Mouse (Mus musculus) right cerebral cortex, postnatal 36 days (tissue): ENCODE data around the gene Ttll2.
A peak's percentile ranks its signal among the peaks of the same experiment; 100 is the strongest.
"Not testable (repeated sequence)": the region's sequence is repeated elsewhere in the genome, so short reads cannot be mapped to it uniquely, and the experiment has no call there.

Experiments
- DNase-seq, 2 experiments: peaks; one replicate each; pipeline ENCODE4 v3.0.0; 2022; ENCODE audit warnings: low spot score in 2 of 2, mixed read lengths in 1 of 2

Ttll2 gene

DNA sequence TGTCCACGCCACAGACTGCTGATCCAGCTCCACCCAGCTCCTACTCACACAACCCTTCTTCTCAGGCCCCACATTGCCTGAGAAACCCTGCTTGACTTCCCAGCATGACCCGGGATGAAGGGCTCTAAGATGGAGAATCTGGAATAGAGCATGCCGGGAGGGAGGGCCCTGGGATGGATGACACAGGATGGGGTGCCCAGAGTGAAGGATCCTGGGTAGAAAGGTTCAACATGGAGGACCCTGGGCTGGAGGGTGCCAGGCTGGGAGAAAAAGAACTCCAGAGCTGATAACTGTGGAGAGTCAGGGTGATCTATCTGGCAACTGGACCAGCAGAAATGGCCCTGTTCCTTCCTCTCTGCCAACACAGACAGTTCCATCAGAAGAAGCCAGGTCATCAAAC, 13.1 kb upstream of the Ttll2 start:
- not testable (repeated sequence) for DNase-seq

DNA sequence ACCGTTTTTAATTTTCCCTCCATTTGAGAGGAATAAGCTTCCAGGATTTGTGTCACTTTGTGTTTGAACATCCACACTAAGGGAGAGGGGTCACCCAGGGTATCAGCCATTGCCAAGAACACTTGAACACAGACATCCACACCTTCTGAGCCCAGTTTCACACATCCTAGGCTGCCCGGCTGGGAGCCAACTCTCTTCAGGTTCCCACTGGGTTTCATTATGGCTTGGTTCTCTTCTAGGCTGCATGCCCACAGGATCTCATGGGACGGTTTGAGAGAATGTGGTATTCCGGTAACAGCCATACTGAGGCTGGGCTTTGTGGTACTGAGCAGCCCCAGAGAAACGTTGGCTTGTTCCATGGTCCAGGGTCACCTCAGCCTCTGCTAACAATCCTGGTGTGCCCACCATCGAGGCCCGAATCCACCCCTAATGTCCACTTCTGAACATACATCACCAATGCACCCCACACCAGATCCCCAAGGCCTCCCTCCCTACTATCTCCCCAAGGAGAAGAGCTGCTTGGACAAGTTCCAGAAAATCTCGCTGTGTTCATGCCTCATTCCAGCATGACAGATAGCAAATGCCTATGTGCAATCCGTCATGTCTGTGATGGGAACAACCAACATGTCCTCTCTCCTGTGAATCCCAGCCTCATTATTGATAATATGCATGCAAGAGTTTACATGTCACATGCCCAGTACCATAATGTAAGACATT, 8.4 kb upstream of the Ttll2 start:
- DNase-seq: not testable (repeated sequence)

DNA sequence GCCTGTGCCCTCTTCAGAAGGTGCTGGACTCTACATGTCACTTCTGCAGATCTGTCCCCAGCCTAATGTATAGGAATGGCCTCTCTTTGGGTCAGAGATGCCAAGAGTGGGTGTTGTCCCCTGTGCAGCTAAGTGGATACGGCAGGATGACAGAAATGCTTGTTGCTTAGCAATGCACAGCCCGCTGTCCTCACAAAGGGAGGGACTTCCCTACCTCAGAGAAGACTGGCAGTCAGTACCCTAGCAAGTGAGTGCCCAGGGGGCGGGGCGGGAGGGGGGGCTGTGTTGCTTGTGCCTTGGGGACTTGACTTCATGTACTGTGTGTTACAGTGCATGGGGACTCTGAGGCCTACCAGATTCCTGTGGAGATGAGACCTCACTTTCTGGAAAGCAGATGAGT, 7.3 kb upstream of the Ttll2 start:
- DNase-seq: not testable (repeated sequence)

DNA sequence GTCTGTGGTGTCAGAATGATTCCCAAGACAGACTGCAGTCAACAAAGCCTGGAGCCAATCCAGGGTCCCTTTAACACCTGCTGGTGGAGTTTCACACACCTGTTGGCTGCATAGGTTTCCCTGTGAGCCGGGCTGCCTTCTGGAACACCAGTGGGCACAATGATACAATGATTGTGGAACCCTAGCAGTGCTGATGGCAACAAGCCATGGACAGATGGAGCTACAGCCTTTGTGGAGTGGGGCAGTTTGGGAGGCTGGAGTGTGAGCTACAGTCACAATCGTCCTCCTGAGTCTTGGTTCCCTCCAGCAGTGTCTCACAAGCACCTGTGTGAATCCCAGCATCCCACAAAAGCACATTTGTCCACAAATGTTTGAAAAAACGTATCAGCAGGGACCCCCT, 3.7 kb downstream of the Ttll2 start:
- DNase-seq: not testable (repeated sequence)

DNA sequence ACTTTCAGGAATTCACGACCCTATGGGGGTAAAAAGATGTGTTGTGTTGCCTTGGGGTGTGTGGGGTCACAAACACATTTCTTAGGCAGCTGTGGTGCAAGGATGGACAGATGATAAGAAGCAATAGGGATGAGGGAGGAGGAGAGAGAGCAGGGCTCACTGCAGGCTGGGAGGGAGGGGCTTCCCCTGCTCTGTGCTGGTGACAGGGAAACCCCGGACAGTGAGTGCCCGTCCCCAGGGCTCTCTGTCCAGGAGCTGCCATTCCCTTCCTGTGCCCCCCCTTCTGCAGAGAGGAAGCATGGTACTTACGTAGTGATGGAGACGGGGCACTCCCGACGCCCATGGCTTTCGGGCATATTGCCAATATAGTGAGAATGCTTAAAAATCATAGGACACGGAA, 15.1 kb downstream of the Ttll2 start:
- DNase-seq: not testable (repeated sequence)

DNA sequence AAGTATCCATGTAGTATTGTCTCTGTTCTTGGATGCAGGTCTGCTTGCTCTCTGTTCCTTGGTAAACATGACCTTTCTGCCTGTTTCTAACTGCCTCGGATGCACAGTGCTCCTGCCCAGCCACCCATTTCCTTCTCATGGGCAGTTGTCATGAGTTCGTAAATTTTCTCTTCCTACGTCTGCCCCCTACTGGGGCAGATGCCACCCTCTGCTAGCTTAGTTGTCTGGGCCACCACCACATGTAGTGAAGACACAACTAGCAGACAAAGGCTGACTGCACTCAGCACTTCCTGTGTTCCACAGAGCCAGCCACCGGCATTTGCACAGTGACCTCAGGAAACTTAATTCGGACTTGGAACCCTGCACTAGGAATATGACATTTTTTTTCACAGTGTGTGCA, 19.8 kb downstream of the Ttll2 start:
- DNase-seq: not testable (repeated sequence)

DNA sequence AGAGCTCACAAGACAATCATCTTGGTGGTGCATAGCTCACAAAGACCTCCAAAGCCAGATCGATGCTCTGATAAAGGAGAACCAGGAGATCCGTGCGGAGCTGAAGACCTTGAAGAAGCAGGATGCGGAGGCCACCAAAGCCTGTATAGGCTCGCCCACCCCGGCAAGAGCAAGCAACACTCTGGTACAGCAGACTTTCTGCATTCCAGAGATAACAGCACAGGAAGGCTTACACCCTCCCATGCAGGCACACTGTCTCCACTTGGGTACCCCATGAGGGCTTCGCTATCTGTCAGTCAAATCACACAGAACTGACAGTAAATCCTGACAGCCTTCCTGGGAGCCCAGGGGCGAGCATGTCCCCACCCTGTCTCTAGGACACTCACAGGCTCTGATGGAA, 26.1 kb downstream of the Ttll2 start:
- DNase-seq: not testable (repeated sequence)

DNA sequence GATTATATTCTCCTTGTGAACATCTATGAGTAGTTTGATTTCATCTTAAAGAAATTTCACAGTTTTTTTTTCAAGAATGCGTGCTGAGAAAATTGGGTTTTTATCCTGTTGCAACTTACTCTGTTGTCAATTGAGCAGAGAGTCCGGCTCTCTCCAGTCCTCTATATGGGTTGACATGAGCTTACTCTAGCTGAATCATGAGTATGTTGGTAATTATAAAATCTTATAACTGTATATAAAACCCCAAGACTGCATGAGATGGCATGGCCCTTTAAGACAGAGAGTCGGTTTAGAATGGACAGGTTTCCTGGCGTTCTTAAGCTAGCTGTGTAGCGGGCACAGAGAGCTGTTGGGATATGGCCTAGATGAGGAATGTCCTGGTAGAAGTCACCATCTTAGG, 28.1 kb downstream of the Ttll2 start, which contains the start of gene Tcp10a:
Gene Tcp10a, plus strand, starts transcription at position 301 of the 400 bp plus-strand sequence.
- DNase-seq: not testable (repeated sequence)

DNA sequence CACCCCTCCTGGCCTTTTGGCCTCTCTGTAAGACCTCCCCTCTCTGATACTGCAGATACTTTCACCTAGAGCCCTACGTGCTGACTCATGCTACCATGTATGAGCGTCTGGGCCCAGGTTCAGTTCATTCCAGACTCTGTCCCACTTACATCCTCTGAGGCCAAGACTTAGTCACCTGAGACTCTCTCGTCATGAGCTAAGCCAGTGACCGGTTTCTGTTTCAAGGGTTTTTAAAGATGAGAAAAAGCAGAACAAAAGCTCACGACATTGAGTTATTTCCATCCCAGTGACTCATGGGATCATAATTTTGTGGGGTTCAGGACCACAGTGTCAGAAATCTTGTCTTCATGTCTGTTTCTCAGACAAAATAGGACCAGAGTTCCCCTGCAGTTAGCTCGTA, 32.7 kb downstream of the Ttll2 start:
- not testable (repeated sequence) for DNase-seq

DNA sequence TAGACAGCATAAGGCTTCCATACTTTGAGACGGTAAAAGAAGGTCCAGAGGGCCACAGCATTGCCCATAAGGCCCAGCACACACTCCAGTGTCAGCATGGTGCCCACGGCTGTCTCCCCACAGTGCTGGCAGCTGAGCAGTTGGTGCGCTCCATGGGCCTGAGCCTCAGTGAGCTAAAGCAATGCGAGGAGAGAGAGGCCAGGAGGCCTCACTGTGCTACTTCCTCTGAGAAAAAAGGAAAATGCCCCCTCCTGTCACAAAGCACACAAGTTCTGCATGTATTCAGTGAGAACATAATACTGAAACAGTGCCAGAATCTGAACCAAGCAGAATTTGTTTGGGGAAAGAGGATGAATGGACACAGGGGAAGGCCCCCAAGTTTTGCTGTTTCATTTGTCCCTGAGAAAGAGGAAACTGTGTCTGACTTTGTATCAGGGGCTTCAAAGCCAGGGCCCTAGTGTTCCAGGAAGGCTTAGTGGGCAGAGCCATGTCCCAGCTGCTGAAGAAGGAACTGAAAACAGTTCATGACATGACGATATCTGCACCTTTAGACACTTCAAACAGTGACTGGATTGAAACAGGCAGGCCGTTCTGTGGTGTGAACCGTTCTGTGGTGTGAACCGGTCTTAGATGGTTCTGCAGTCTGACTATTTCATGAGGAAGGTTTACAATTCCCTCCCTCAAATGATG, 36.7 kb downstream of the Ttll2 start:
- DNase-seq: not testable (repeated sequence)

DNA sequence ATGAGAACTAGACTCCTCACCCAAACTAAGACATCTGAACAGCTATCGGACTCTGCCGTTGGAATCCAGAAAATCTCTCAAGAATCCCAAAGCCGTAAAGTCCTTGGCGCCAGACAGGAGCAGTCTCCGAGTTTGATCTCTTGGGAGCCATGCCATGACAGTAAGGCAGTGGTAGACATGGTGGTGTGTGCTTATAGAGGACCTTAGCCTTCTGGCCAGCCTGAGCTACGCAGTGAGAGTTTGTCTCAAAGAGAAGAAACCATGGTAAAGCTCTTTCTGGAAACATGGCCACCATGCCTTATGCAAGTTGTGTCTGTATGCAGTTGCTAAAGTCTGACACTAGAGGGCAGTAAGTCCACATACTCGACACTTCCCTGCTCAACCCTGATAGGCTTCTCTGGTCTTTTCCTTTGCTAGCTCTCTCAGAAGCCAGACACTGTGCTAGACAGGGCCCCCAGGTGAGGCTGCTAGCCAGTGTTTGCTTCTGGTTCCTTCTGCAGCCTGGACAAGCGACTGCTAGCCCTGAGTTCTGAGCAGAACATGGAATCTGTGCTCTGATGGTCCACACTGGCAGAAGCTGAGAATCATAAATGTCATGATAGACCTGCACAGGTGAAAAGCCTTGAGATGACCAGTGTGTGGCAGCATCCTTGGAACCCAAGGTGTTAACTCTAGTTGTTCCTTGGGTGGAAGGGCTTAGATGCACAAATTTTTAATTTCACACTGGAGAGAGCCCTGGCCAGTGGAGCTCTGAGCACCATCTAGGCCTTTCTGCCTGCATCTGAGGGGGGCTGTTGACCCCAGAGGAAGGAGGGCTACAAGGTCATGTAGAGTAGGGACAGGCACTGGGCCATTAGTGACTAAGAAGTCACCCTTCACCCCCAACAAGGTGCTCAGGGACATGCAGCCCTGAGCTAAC, 46.0 kb downstream of the Ttll2 start:
- DNase-seq: peak; percentile 61 to 62
